Mouse (Mus musculus): Measurements from ENCODE around the gene Zbtb37.

DNA sequence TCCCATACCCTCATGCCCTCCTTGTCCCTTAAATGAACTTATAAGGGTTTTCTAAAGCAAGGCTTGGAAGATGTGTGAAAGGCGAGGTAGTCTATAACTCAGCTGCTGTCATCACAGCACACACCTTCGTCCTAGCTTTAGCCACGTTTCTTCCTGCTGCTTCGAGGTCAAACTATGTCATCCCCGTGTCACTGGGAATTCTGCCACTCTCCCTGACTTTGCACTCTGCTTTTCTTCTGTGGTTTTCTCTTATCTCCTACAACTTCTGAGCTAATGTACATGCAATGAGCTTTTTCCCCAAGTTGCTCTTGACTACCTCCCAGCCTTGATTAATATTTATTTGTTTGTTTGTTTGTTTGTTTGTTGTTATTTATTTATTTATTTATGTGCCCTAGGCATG, 54.6 kb downstream of the Zbtb37 start:
- TF ChIP-seq CTCF (IDR thresholded peaks at IDR 0.05; ENCODE audit: low read depth, low read length) (no peak), POLR2A (IDR thresholded peaks at IDR 0.05; ENCODE audit: extremely low read depth, insufficient read depth, low read length) (no peak)
